ENCODE assay signal across 10 mouse cellular contexts in genomic region chr7:118806631-118807411, GRCm38 (mm10). TPM values are rescaled to one million over a fixed set of nuclear protein-coding genes. Genes with fewer than 3 reads are reported as not detected.
DNase-seq lines count a peak whose midpoint lies in the region; ATAC-seq lines count a peak whose summit lies in the region.
"Had no signal": no experiment of that assay in that cellular context is flagged by ENCODE, and none has a peak within 500 bp of the region (broad histone marks: within the 10 kb centered on the region; RNA-seq: fewer than 3 reads in every experiment).

No protein-coding gene starts in this region.

- peak overlapping the region; percentile 15; the same call in 1 of the 2 replicates for H3K27ac ChIP-seq in kidney, embryonic 14.5 days (ENCODE audit: low read depth, low read length)
- H3K27ac ChIP-seq in forebrain, embryonic 14.5 days (ENCODE audit: low read depth, low read length), result no peak overlapping the region
- 0 out of 2 replicates have a peak overlapping the region, but pooled peaks have one; percentile 12 for H3K27ac ChIP-seq in hindbrain, embryonic 13.5 days
- H3K27ac ChIP-seq: limb, embryonic 12.5 days had no signal

- H3K4me1 ChIP-seq in kidney, embryonic 14.5 days (ENCODE audit: control insufficient read depth, insufficient read depth, low read length), result peaks cover 3% of the 10 kb centered on the region; the same call in 1 of the 2 replicates
- peaks cover 2% of the 10 kb centered on the region; the same call in 1 of the 2 replicates for H3K4me1 ChIP-seq in forebrain, embryonic 14.5 days (ENCODE audit: control insufficient read depth, insufficient read depth, low read length)
- peaks cover 14% of the 10 kb centered on the region for H3K4me1 ChIP-seq in hindbrain, embryonic 13.5 days (replicated peaks)
- H3K4me1 ChIP-seq: limb, embryonic 12.5 days had no signal

- WGBS in kidney, embryonic 14.5 days, result 68% methylated on average over 16 of the region's 16 CpGs
- WGBS in forebrain, embryonic 14.5 days, result 68% methylated on average over 16 of the region's 16 CpGs
- WGBS in hindbrain, embryonic 13.5 days, result 59% methylated on average over 16 of the region's 16 CpGs

- ATAC-seq in kidney, embryonic 14.5 days (ENCODE audit: low FRiP score, low TSS enrichment), result no peak
- ATAC-seq in forebrain, embryonic 14.5 days, result no peak
- no peak for ATAC-seq in hindbrain, embryonic 13.5 days (ENCODE audit: low FRiP score)
- no peak for ATAC-seq in granulocyte monocyte progenitor cell, adult 5-6 weeks (replicated peaks; ENCODE audit: poor library complexity, severe bottlenecking)
- ATAC-seq in megakaryocyte, adult 5-6 weeks (ENCODE audit: poor library complexity, severe bottlenecking), result no peak

- H3K9me3 ChIP-seq in kidney, embryonic 14.5 days (ENCODE audit: control insufficient read depth, low read length), result no peaks in the 10 kb centered on the region
- H3K9me3 ChIP-seq in forebrain, embryonic 14.5 days (replicated peaks; ENCODE audit: control insufficient read depth, low read length), result no peaks in the 10 kb centered on the region
- H3K9me3 ChIP-seq in hindbrain, embryonic 13.5 days, result no peaks in the 10 kb centered on the region
- H3K9me3 ChIP-seq: limb, embryonic 12.5 days had no signal

- DNase-seq in kidney, postnatal 14 days, result no peak
- DNase-seq in brain, adult 2 months (ENCODE audit: low read depth, low spot score), result peak; percentile 50
- peak; percentile 14 for DNase-seq in forebrain, embryonic 14.5 days (ENCODE audit: low spot score)
- no peak for DNase-seq in cerebellum, adult 11 months
- DNase-seq: cerebellum, adult 8-10 months had no signal

- no peak overlapping the region for H3K4me2 ChIP-seq in kidney, embryonic 14.5 days (replicated peaks; ENCODE audit: low read depth, low read length)
- H3K4me2 ChIP-seq in forebrain, embryonic 14.5 days (ENCODE audit: low read length), result no peak overlapping the region
- no peak overlapping the region for H3K4me2 ChIP-seq in hindbrain, embryonic 13.5 days
- H3K4me2 ChIP-seq: limb, embryonic 12.5 days had no signal

- no peaks in the 10 kb centered on the region for H3K27me3 ChIP-seq in kidney, embryonic 14.5 days (ENCODE audit: control insufficient read depth, insufficient read depth, low read length)
- H3K27me3 ChIP-seq in forebrain, embryonic 14.5 days (replicated peaks; ENCODE audit: control insufficient read depth, insufficient read depth, low read length), result no peaks in the 10 kb centered on the region
- no peaks in the 10 kb centered on the region for H3K27me3 ChIP-seq in hindbrain, embryonic 13.5 days
- H3K27me3 ChIP-seq: limb, embryonic 12.5 days had no signal

- H3K4me3 ChIP-seq in kidney, embryonic 14.5 days (ENCODE audit: low read length), result no peak overlapping the region
- no peak overlapping the region for H3K4me3 ChIP-seq in forebrain, embryonic 14.5 days (ENCODE audit: low read depth, low read length)
- no peak overlapping the region for H3K4me3 ChIP-seq in hindbrain, embryonic 13.5 days
- H3K4me3 ChIP-seq: limb, embryonic 12.5 days had no signal

- H3K9ac ChIP-seq in kidney, embryonic 14.5 days (ENCODE audit: low read depth, low read length), result no peak overlapping the region
- no peak overlapping the region for H3K9ac ChIP-seq in forebrain, embryonic 14.5 days (ENCODE audit: low read length)
- H3K9ac ChIP-seq in hindbrain, embryonic 13.5 days, result no peak overlapping the region
- H3K9ac ChIP-seq: limb, embryonic 12.5 days had no signal

- peaks cover 14% of the 10 kb centered on the region; the same call in 1 of the 2 replicates for H3K36me3 ChIP-seq in kidney, embryonic 14.5 days (ENCODE audit: control insufficient read depth, insufficient read depth, low read length)
- H3K36me3 ChIP-seq in forebrain, embryonic 14.5 days (ENCODE audit: control insufficient read depth, insufficient read depth, low read length), result peaks cover 47% of the 10 kb centered on the region
- H3K36me3 ChIP-seq in hindbrain, embryonic 13.5 days, result peaks cover 76% of the 10 kb centered on the region

RNA-seq across cellular contexts. Expression of gene Iqck, which starts 48.7 kb away (rescaled TPM):
- polyA plus RNA-seq in kidney, embryonic 14.5 days (2014; fragmentation: Nextera tagmentation; extraction: Ambion mirVana), result 3.0 and 4.2 TPM in 2 replicates
- polyA plus RNA-seq in forebrain, embryonic 14.5 days (2014; fragmentation: Nextera tagmentation; extraction: Ambion mirVana), result 3.3 and 3.4 TPM in 2 replicates
- polyA plus RNA-seq in hindbrain, embryonic 13.5 days (2015; fragmentation: Nextera tagmentation; extraction: Ambion mirVana), result 3.7 and 4.4 TPM in 2 replicates
- total RNA-seq in granulocyte monocyte progenitor cell, adult 5-6 weeks (2014; fragmentation: Nextera tagmentation), result 0.58 TPM in 1 of 2 replicates, not detected in the other
- 0.57 and 1.2 TPM in 2 replicates for total RNA-seq in granulocyte monocyte progenitor cell, adult 5-6 weeks (2017)
- 0.48 TPM in 1 of 2 replicates, not detected in the other for total RNA-seq in megakaryocyte, adult 5-6 weeks (2015)
- total RNA-seq in megakaryocyte, adult 5-6 weeks (2017), result 0.40 TPM in 1 of 2 replicates, not detected in the other

RNA-seq across cellular contexts. Expression of gene Knop1, which starts 49.2 kb away (rescaled TPM):
- 144 and 171 TPM in 2 replicates for polyA plus RNA-seq in kidney, embryonic 14.5 days (2014; fragmentation: Nextera tagmentation; extraction: Ambion mirVana)
- 75.6 and 77.9 TPM in 2 replicates for polyA plus RNA-seq in forebrain, embryonic 14.5 days (2014; fragmentation: Nextera tagmentation; extraction: Ambion mirVana)
- 102 TPM in 2 replicates for polyA plus RNA-seq in hindbrain, embryonic 13.5 days (2015; fragmentation: Nextera tagmentation; extraction: Ambion mirVana)
- total RNA-seq in granulocyte monocyte progenitor cell, adult 5-6 weeks (2014; fragmentation: Nextera tagmentation), result 42.5 and 51.6 TPM in 2 replicates
- 36.8 and 72.4 TPM in 2 replicates for total RNA-seq in granulocyte monocyte progenitor cell, adult 5-6 weeks (2017)
- 12.1 and 13.2 TPM in 2 replicates for total RNA-seq in megakaryocyte, adult 5-6 weeks (2015)
- total RNA-seq in megakaryocyte, adult 5-6 weeks (2017), result 20.2 and 40.0 TPM in 2 replicates

Comparison
In these comparisons a context has a peak if more than half of its experiments do, and no peak if none do; other contexts are left out.
1. DNase-seq: peak in brain, adult 2 months (single experiment) and forebrain, embryonic 14.5 days (single experiment); none in kidney, postnatal 14 days (single experiment) and cerebellum, adult 11 months (single experiment).